Mouse (Mus musculus) v-Abl transformed pro-B cells (cell line): ENCODE results near the gene Mto1.
"Not testable (repeated sequence)": the region's sequence is repeated elsewhere in the genome, so short reads cannot be mapped to it uniquely, and the experiment has no call there.

Experiments used
- in situ Hi-C, 2 experiments: fragments of 400-800 bp; cut with MboI; formaldehyde crosslinking; loops; one replicate each; pipeline ENCODE4 v1.15.1; 2025; ENCODE audit not compliant: unreplicated experiment in 2 of 2

The Mto1 gene

GRCm38 (mm10) chr9:78503223-78504079 lies 55.4 kb downstream of the Mto1 start:
- in situ Hi-C loops: no loop called here

GRCm38 (mm10) chr9:78504133-78504532 lies 56.1 kb downstream of the Mto1 start:
- in situ Hi-C loops: no loop called here

GRCm38 (mm10) chr9:78504679-78505078 lies 56.7 kb downstream of the Mto1 start:
- in situ Hi-C loops: no loop called here

- in situ Hi-C loops: no loop called here
Observed at GRCm38 (mm10) chr9:78505223-78505622, 57.2 kb downstream of the Mto1 start.

GRCm38 (mm10) chr9:78506002-78506721 lies 58.2 kb downstream of the Mto1 start:
- in situ Hi-C loops: no loop called here

- in situ Hi-C loops: no loop called here
Observed at GRCm38 (mm10) chr9:78506722-78507077, 58.7 kb downstream of the Mto1 start.

GRCm38 (mm10) chr9:78508106-78508786 lies 60.2 kb downstream of the Mto1 start:
- in situ Hi-C loops: no loop called here

GRCm38 (mm10) chr9:78511705-78512104 lies 63.7 kb downstream of the Mto1 start:
- in situ Hi-C loops: no loop called here

GRCm38 (mm10) chr9:78513776-78514500 lies 65.9 kb downstream of the Mto1 start:
- in situ Hi-C loops: no loop called here

GRCm38 (mm10) chr9:78514681-78515080 lies 66.7 kb downstream of the Mto1 start:
- in situ Hi-C loops: no loop called here

GRCm38 (mm10) chr9:78516125-78516524 lies 68.1 kb downstream of the Mto1 start:
- in situ Hi-C loops: no loop called here

GRCm38 (mm10) chr9:78517237-78517636 lies 69.2 kb downstream of the Mto1 start:
- in situ Hi-C loops: not testable (repeated sequence)

- in situ Hi-C loops: no loop called here
Observed at GRCm38 (mm10) chr9:78520127-78520779, 72.2 kb downstream of the Mto1 start.

GRCm38 (mm10) chr9:78520780-78521601 lies 73.0 kb downstream of the Mto1 start:
- in situ Hi-C loops: no loop called here

GRCm38 (mm10) chr9:78521689-78522088 lies 73.7 kb downstream of the Mto1 start:
- in situ Hi-C loops: no loop called here
